Comparison of ENCODE assay signal across 8 mouse cellular contexts in the genomic region with DNA sequence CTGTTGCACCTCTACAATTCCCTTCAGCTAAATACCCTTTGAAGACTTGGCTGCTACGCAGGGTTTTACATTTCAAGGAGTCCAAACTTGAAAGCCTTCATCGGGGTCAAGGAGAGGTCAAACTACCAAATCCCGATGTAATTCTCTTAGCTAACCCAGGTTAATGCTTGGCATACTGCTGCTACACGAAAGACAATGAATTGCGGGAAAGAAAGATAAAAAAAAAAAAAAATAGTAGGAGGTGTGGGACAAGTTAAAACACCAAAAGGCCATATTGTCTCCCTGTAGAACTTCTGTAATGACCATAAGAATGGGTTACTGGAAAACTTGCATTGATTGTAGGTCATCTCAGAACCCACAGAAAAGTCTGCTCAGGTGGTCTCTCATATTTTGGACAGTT. TPM values are rescaled to one million over a fixed set of nuclear protein-coding genes. Genes with fewer than 3 reads are reported as not detected.
DNase-seq lines count a peak whose midpoint lies in the region; ATAC-seq and TF ChIP-seq lines count a peak whose summit lies in the region.

No protein-coding gene starts in this region.

- 17% methylated on average over 5 of the region's 5 CpGs for WGBS in heart, embryonic 16.5 days
- WGBS in hindbrain, embryonic 10.5 days = 23% methylated on average over 5 of the region's 5 CpGs
- WGBS in liver, postnatal 0 days (ENCODE audit: insufficient replicate concordance) = 22% methylated on average over 5 of the region's 5 CpGs

- peak overlapping the region; percentile 45; the same call in 1 of the 2 replicates for H3K27ac ChIP-seq in heart, embryonic 16.5 days (ENCODE audit: low read length)
- no peak overlapping the region for H3K27ac ChIP-seq in MEL (ENCODE audit: control insufficient read depth, low read depth, low read length)
- peak overlapping the region; percentile 96 for H3K27ac ChIP-seq in hindbrain, embryonic 10.5 days
- H3K27ac ChIP-seq in liver, postnatal 0 days (ENCODE audit: low read depth) = no peak overlapping the region

- H3K4me2 ChIP-seq in heart, embryonic 16.5 days (ENCODE audit: low read depth, low read length) = peak overlapping the region; percentile 67
- H3K4me2 ChIP-seq in liver, postnatal 0 days (ENCODE audit: low read depth, low read length) = peak overlapping the region; percentile 72

- intact Hi-C loops in left cerebral cortex, postnatal 14 days (cut with DNase I) = loop anchor here (5.0 kb wide), 2 partner anchors 71 to 159 kb away; partner anchors contain the start of genes Gpr85 and Tmem168

- no peak for TF ChIP-seq CTCF in MEL (IDR thresholded peaks at IDR 0.05 in 2 of 3, conservative IDR thresholded peaks at IDR 0.05 in 1 of 3; ENCODE audit: control insufficient read depth in 1 of 3, insufficient read depth in 1 of 3, low read depth in 2 of 3, low read length in 3 of 3, poor library complexity in 1 of 3, severe bottlenecking in 1 of 3)
- TF ChIP-seq CTCF in liver, postnatal 0 days (IDR thresholded peaks at IDR 0.05; ENCODE audit: low read depth) = no peak

- H3K36me3 ChIP-seq in heart, embryonic 16.5 days (ENCODE audit: control insufficient read depth, insufficient read depth) = no peaks in the 10 kb centered on the region
- H3K36me3 ChIP-seq in MEL (ENCODE audit: control insufficient read depth in 1 of 2, insufficient read depth in 2 of 2, low read length in 2 of 2) = peaks cover 0 to 14% of the 10 kb centered on the region in 2 experiments; a peak in 3 of 4 replicates
- H3K36me3 ChIP-seq in hindbrain, embryonic 10.5 days = no peaks in the 10 kb centered on the region
- no peaks in the 10 kb centered on the region for H3K36me3 ChIP-seq in liver, postnatal 0 days (replicated peaks; ENCODE audit: insufficient read depth, low read length)

- H3K9me3 ChIP-seq in heart, embryonic 16.5 days (replicated peaks; ENCODE audit: control insufficient read depth, low read length) = no peaks in the 10 kb centered on the region
- no peaks in the 10 kb centered on the region for H3K9me3 ChIP-seq in MEL (replicated peaks; ENCODE audit: insufficient read depth, low read length)
- no peaks in the 10 kb centered on the region for H3K9me3 ChIP-seq in hindbrain, embryonic 10.5 days
- no peaks in the 10 kb centered on the region for H3K9me3 ChIP-seq in liver, postnatal 0 days (ENCODE audit: low read length)

- no peak for TF ChIP-seq EP300 in MEL (IDR thresholded peaks at IDR 0.05; ENCODE audit: low read depth in 1 of 2, low read length in 2 of 2)
- TF ChIP-seq EP300 in liver, postnatal 0 days (IDR thresholded peaks at IDR 0.05; ENCODE audit: low read depth) = no peak

- no peaks in the 10 kb centered on the region for H3K27me3 ChIP-seq in heart, embryonic 16.5 days (ENCODE audit: control insufficient read depth, insufficient read depth, low read length)
- no peaks in the 10 kb centered on the region for H3K27me3 ChIP-seq in MEL (ENCODE audit: control insufficient read depth in 1 of 2, insufficient read depth in 2 of 2, low read length in 2 of 2)
- H3K27me3 ChIP-seq in hindbrain, embryonic 10.5 days (ENCODE audit: insufficient read depth, poor library complexity, severe bottlenecking) = no peaks in the 10 kb centered on the region
- H3K27me3 ChIP-seq in liver, postnatal 0 days (ENCODE audit: insufficient read depth, low read length) = no peaks in the 10 kb centered on the region

- H3K4me3 ChIP-seq in heart, embryonic 16.5 days (ENCODE audit: low read length) = peak overlapping the region; percentile 75
- peak overlapping the region; percentile 32 to 65 for H3K4me3 ChIP-seq in MEL (ENCODE audit: control insufficient read depth in 1 of 2, insufficient read depth in 1 of 2, low read depth in 2 of 2, low read length in 2 of 2)
- H3K4me3 ChIP-seq in hindbrain, embryonic 10.5 days = peak overlapping the region; percentile 89
- peak overlapping the region; percentile 85 for H3K4me3 ChIP-seq in liver, postnatal 0 days (ENCODE audit: low read depth, low read length)

- DNase-seq in heart, postnatal 4 days = no peak
- DNase-seq in MEL (ENCODE audit: low read depth, low spot score) = no peak
- no peak for DNase-seq in hindbrain, embryonic 10.5 days (ENCODE audit: low spot score)
- no peak for DNase-seq in liver, postnatal 0 days
- no peak for DNase-seq in c-Kit-positive CD71-positive TER-119-positive erythroid progenitor cells, embryonic 14.5 days (ENCODE audit: low spot score)
- no peak for DNase-seq in cerebellum, adult 9-10 months
- DNase-seq in left cerebral cortex, postnatal 14 days (ENCODE audit: low spot score in 2 of 2) = no peak

- no peak for ATAC-seq in heart, embryonic 16.5 days (replicated peaks; ENCODE audit: extremely low read depth, insufficient read depth, low FRiP score)
- no peak for ATAC-seq in liver, postnatal 0 days

- no peak for TF ChIP-seq RAD21 in MEL (IDR thresholded peaks at IDR 0.05; ENCODE audit: low read depth, low read length)

- peaks cover 11% of the 10 kb centered on the region for H3K79me2 ChIP-seq in MEL (ENCODE audit: control insufficient read depth, insufficient read depth, low read length, poor library complexity)

- no peak for TF ChIP-seq POLR2A in MEL (IDR thresholded peaks at IDR 0.05; ENCODE audit: control insufficient read depth in 1 of 2, insufficient read depth in 1 of 2, low read depth in 1 of 2, low read length in 2 of 2, poor library complexity in 1 of 2)

- H3K4me1 ChIP-seq in heart, embryonic 16.5 days (ENCODE audit: control insufficient read depth, insufficient read depth, low read length) = peaks cover 9% of the 10 kb centered on the region
- H3K4me1 ChIP-seq in MEL (ENCODE audit: control insufficient read depth in 1 of 2, insufficient read depth in 2 of 2, low read length in 2 of 2) = 0 out of 4 replicates have a peak, but pooled peaks cover 0 to 4% of the 10 kb centered on the region in 2 experiments
- H3K4me1 ChIP-seq in hindbrain, embryonic 10.5 days (replicated peaks) = peaks cover 22% of the 10 kb centered on the region
- peaks cover 9% of the 10 kb centered on the region for H3K4me1 ChIP-seq in liver, postnatal 0 days (ENCODE audit: insufficient read depth)

- H3K9ac ChIP-seq in heart, embryonic 16.5 days (ENCODE audit: low read length) = peak overlapping the region; percentile 57; the same call in 1 of the 2 replicates
- H3K9ac ChIP-seq in MEL (ENCODE audit: control insufficient read depth, low read depth, low read length, poor library complexity, severe bottlenecking) = peak overlapping the region; percentile 38; the same call in 1 of the 2 replicates
- H3K9ac ChIP-seq in liver, postnatal 0 days (replicated peaks) = 0 out of 2 replicates have a peak overlapping the region, but pooled peaks have one; percentile 17

TF ChIP-seq in MEL, 35 proteins besides CTCF, POLR2A, EP300 and RAD21:
- peak; percentile 39; the same call in 1 of the 2 replicates for TF ChIP-seq ZNF384 (IDR thresholded peaks at IDR 0.05; ENCODE audit: low read depth, low read length)
- no peak for TF ChIP-seq MEF2A (IDR thresholded peaks at IDR 0.05; ENCODE audit: extremely low read depth, insufficient replicate concordance, low read depth, low read length, poor library complexity, severe bottlenecking)
TF ChIP-seq in MEL: peak in this region for 1.

RNA-seq across cellular contexts. Expression of gene Bmt2, which starts 0.6 kb away (rescaled TPM):
- polyA plus RNA-seq in heart, embryonic 16.5 days (2015; fragmentation: Nextera tagmentation; extraction: Ambion mirVana) = 15.9 and 16.8 TPM in 2 replicates
- total RNA-seq in heart, postnatal 4 days (2021) = 10 to 100 TPM; 10.9 to 11.7 TPM
- total RNA-seq in MEL (2012; rRNA removed) = 3.1 and 3.6 TPM in 2 replicates
- 1 to 10 TPM in 1 of 2 experiments, not detected in 1; 4.7 TPM for polyA plus RNA-seq in MEL (2012; ENCODE audit: insufficient read depth in 1 of 2, insufficient read length in 2 of 2, low read depth in 1 of 2, low replicate concordance in 2 of 2, missing spikeins in 1 of 2)
- 18.4 and 19.8 TPM in 2 replicates for polyA plus RNA-seq in hindbrain, embryonic 10.5 days (2016; fragmentation: Nextera tagmentation; extraction: Ambion mirVana)
- polyA plus RNA-seq in liver, postnatal 0 days (2015; fragmentation: Nextera tagmentation; extraction: Ambion mirVana) = 3.2 TPM in 2 replicates
- total RNA-seq in left cerebral cortex, postnatal 14 days (2021) = 10 to 100 TPM; 25.7 to 27.9 TPM

Comparison
In these comparisons a context has a peak if more than half of its experiments do, and no peak if none do; other contexts are left out.
1. H3K27ac ChIP-seq: peak in heart, embryonic 16.5 days (single experiment) and hindbrain, embryonic 10.5 days (single experiment); none in MEL (single experiment) and liver, postnatal 0 days (single experiment).
2. Peak in every context shown above with its lines, with median percentiles within 50 percentile points of each other: H3K4me3 ChIP-seq and H3K9ac ChIP-seq.